Mouse (Mus musculus) G1E (cell line): ENCODE measurements around the gene Pjvk. TPM values are rescaled to one million over a fixed set of nuclear protein-coding genes. Genes with fewer than 3 reads are reported as not detected.

Experiments
- ATAC-seq: 2 replicates; pipeline ENCODE4 v1.8.0; 2016; ENCODE audit warnings: mild to moderate bottlenecking; ENCODE audit not compliant: insufficient number of reproducible peaks, poor library complexity, low FRiP score, severe bottlenecking; ENCODE audit errors: extremely low read depth
- DNase-seq: peaks from one replicate; pipeline ENCODE4 v3.0.0; 2012; ENCODE audit warnings: low spot score
- H3K27me3 ChIP-seq: 2 replicates; pipeline ENCODE4 v1.6.1; 2012; ENCODE audit warnings: mild to moderate bottlenecking, low read length, inconsistent platforms; ENCODE audit not compliant: insufficient read depth
- H3K36me3 ChIP-seq: replicated peaks from 2 replicates; pipeline ENCODE3; 2012; ENCODE audit warnings: mild to moderate bottlenecking, inconsistent platforms
- H3K4me1 ChIP-seq: 2 replicates; pipeline ENCODE4 v1.6.1; 2012; ENCODE audit warnings: low read depth, low read length, inconsistent platforms, mixed read lengths; ENCODE audit not compliant: insufficient read depth
- H3K4me3 ChIP-seq: 2 replicates; pipeline ENCODE4 v1.5.1; 2012; ENCODE audit warnings: low read depth, mild to moderate bottlenecking, inconsistent platforms, low read length, moderate library complexity, mixed read lengths
- H3K9me3 ChIP-seq: replicated peaks from 2 replicates; pipeline ENCODE4 v1.6.1; 2012; ENCODE audit warnings: inconsistent platforms
- CTCF ChIP-seq: IDR thresholded peaks from 2 replicates; pipeline ENCODE4 v1.5.1; 2012; ENCODE audit warnings: low read depth, low read length, inconsistent platforms, mixed read lengths
- GATA1 ChIP-seq: IDR thresholded peaks from 2 replicates; pipeline ENCODE4 v1.6.1; 2012; ENCODE audit warnings: borderline replicate concordance, low read length, inconsistent platforms, mixed read lengths
- GATA2 ChIP-seq: IDR thresholded peaks from 2 replicates; pipeline ENCODE4 v1.6.1; 2012; ENCODE audit warnings: low read depth, low read length, inconsistent platforms, borderline replicate concordance
- POLR2AphosphoS5 ChIP-seq: IDR thresholded peaks from 2 replicates; pipeline ENCODE4 v1.6.1; 2012; ENCODE audit warnings: low read depth, low read length, inconsistent platforms; ENCODE audit not compliant: insufficient replicate concordance
- TAL1 ChIP-seq: conservative IDR thresholded peaks from 2 replicates; pipeline ENCODE4 v1.6.1; 2012; ENCODE audit warnings: low read depth, low read length, inconsistent platforms, mixed read lengths
- polyA plus RNA-seq: library from polyadenylated mRNA; stranded (reverse); fragments of >175 nt; gene quantifications from 2 replicates; pipeline ENCODE4 v1.2.3, GENCODE M21; 2012
- total RNA-seq, 2 experiments: library from RNA; stranded (forward) in 1 of 2; stranded (reverse) in 1 of 2; fragments of 200-1000 nt in 1 of 2; fragments of >200 nt in 1 of 2; fragmentation: Nextera tagmentation in 1 of 2; gene quantifications; 2 replicates each; pipeline ENCODE4 v1.2.3; 2014 to 2017

The Pjvk gene
- total and polyA plus RNA-seq, 3 experiments = 0.27 TPM; not detected in 2

- ATAC-seq (no peak), DNase-seq (no peak)
- Histone ChIP-seq H3K9me3 (no peaks in the 10 kb centered on the region), H3K4me1 (peaks cover 8% of the 10 kb centered on the region), H3K27me3 (no peaks in the 10 kb centered on the region), H3K36me3 (peaks cover 94% of the 10 kb centered on the region), H3K4me3 (no peak overlapping the region)
- TF ChIP-seq CTCF (no peak), GATA1 (no peak), TAL1 (no peak), GATA2 (no peak), POLR2AphosphoS5 (no peak)
These were observed 34.0 kb downstream of the Pjvk start for GRCm38 (mm10) chr2:76682301-76682700.

- H3K36me3 ChIP-seq = peaks cover 93% of the 10 kb centered on the region
- no peak overlapping the region for H3K4me3 ChIP-seq
- ATAC-seq = no peak
- TF ChIP-seq GATA2 (no peak), GATA1 (no peak), TAL1 (no peak), POLR2AphosphoS5 (no peak), CTCF (no peak)
- H3K9me3 ChIP-seq = no peaks in the 10 kb centered on the region
- DNase-seq = no peak
- H3K27me3 ChIP-seq = no peaks in the 10 kb centered on the region
- no peaks in the 10 kb centered on the region for H3K4me1 ChIP-seq
These were observed 38.7 kb downstream of the Pjvk start for GRCm38 (mm10) chr2:76686986-76687385.

- H3K4me1 ChIP-seq = no peaks in the 10 kb centered on the region
- no peak for ATAC-seq
- TF ChIP-seq CTCF (no peak), POLR2AphosphoS5 (no peak)
- no peak for DNase-seq
- H3K4me3 ChIP-seq = no peak overlapping the region
- peaks cover 93% of the 10 kb centered on the region for H3K36me3 ChIP-seq
- no peaks in the 10 kb centered on the region for H3K9me3 ChIP-seq
- H3K27me3 ChIP-seq = no peaks in the 10 kb centered on the region
These were observed 39.3 kb downstream of the Pjvk start for GRCm38 (mm10) chr2:76687608-76688007.

- ATAC-seq (no peak), DNase-seq (no peak)
- no peaks in the 10 kb centered on the region for H3K4me1 ChIP-seq
- H3K36me3 ChIP-seq = peaks cover 93% of the 10 kb centered on the region
- TF ChIP-seq GATA2 (no peak), CTCF (no peak), POLR2AphosphoS5 (no peak), GATA1 (no peak), TAL1 (no peak)
- H3K9me3 ChIP-seq = no peaks in the 10 kb centered on the region
- no peak overlapping the region for H3K4me3 ChIP-seq
- H3K27me3 ChIP-seq = no peaks in the 10 kb centered on the region
These were observed 39.9 kb downstream of the Pjvk start for GRCm38 (mm10) chr2:76688162-76688561.

GRCm38 (mm10) chr2:76690436-76691204, 42.3 kb downstream of the Pjvk start:
- Histone ChIP-seq H3K36me3 (peaks cover 96% of the 10 kb centered on the region), H3K9me3 (no peaks in the 10 kb centered on the region), H3K27me3 (no peaks in the 10 kb centered on the region), H3K4me1 (no peaks in the 10 kb centered on the region), H3K4me3 (no peak overlapping the region)
- ATAC-seq (no peak), DNase-seq (no peak)
- TF ChIP-seq GATA1 = no peak
- no peak for TF ChIP-seq GATA2
- no peak for TF ChIP-seq CTCF
- TF ChIP-seq TAL1 = no peak
- TF ChIP-seq POLR2AphosphoS5 = no peak

- Histone ChIP-seq H3K4me1 (no peaks in the 10 kb centered on the region), H3K4me3 (no peak overlapping the region), H3K36me3 (peaks cover 85% of the 10 kb centered on the region), H3K27me3 (no peaks in the 10 kb centered on the region), H3K9me3 (no peaks in the 10 kb centered on the region)
- ATAC-seq = no peak
- DNase-seq = no peak
- no peak for TF ChIP-seq GATA2
- TF ChIP-seq GATA1 = no peak
- no peak for TF ChIP-seq TAL1
- TF ChIP-seq CTCF = no peak
- no peak for TF ChIP-seq POLR2AphosphoS5
These were observed 45.5 kb downstream of the Pjvk start for GRCm38 (mm10) chr2:76693765-76694164.
